Mouse (Mus musculus) right cerebral cortex, postnatal 10 days (tissue): ENCODE data around the gene Cacnb4.

Experiments
- DNase-seq, 2 experiments: peaks; one replicate each; pipeline ENCODE4 v3.0.0; 2021; ENCODE audit warnings: low spot score in 2 of 2

Cacnb4 gene

GRCm38 (mm10) chr2:52518740-52519139 lies 157.9 kb downstream of the Cacnb4 start:
- DNase-seq: no peak

GRCm38 (mm10) chr2:52516534-52516933 lies 160.1 kb downstream of the Cacnb4 start:
- DNase-seq: no peak

GRCm38 (mm10) chr2:52512865-52513388 lies 163.7 kb downstream of the Cacnb4 start:
- DNase-seq: no peak

- DNase-seq: no peak
Observed at GRCm38 (mm10) chr2:52512206-52512605, 164.4 kb downstream of the Cacnb4 start.

- DNase-seq: no peak
Observed at GRCm38 (mm10) chr2:52511799-52512198, 164.8 kb downstream of the Cacnb4 start.

DNA sequence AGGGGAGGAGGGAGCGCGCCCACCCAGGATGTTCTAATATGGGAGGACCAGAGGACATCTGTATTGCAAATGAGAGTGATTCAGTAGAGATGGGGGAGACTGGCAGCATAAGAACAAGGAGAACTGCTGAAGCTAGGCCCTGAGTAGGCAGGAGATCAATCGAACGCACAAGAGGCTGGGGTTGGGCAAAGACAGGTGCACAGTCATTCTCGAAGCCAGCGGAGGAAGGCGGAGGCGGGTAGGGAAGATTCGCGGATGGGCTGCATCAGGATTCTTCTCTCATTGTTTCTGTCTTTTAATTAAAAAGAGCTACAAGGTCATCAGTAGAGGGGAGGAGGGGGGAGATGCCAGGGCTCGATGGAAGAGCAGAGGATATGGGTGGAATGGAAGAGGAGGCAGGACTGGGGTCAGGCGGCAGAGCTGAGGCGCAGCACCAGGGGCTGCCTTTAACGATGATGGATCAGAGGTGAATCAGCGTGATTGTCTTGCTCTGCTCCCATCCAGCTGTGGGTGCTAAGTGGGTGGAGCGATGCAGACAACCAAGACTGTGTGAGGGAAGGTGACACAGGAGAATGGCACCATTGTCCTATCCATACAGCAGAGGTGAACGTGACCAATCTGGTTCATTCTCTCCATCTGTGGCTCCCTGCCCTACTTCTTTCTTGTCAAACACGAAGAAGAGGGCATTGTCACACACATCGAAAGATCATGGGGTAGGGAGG lies 166.7 kb downstream of the Cacnb4 start:
- no peak for DNase-seq

DNA sequence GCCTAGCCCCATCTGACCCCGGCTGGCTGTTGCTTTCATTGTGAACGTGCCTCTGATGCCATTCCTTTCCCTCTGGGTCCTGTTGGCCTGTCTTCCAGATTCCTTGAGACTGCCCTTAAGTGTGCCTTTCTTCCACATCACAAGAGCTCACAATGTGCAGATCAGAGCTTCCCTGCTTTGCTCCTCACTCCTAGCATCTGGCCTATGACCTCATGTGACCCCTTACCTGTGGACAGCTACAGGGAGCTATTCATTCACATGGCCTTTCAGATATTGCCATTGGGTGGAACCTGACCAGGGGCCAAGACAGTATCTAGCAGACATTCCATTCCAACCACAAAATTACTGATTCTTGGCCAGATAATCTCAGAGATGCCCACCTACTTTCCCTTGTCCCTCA lies 171.5 kb downstream of the Cacnb4 start:
- DNase-seq: no peak

DNA sequence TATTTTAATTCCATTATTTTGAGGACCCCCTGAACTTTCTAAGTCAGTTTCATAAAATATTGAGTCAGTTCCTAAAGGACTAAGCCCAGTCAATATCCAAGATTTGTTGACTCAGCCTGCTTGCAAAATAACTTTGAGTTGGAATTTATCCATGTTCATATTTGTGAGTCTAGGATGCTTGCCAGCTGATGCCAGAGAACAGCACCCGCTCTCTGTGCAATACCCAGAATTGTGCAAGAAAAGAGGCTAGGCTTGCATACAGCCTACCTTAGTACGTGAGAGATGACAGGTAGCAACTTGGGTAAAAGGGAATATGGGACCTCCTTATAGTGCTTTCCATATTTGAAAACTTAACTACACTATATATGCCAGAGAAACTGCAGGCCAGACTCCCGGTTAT lies 171.9 kb downstream of the Cacnb4 start:
- no peak for DNase-seq

DNA sequence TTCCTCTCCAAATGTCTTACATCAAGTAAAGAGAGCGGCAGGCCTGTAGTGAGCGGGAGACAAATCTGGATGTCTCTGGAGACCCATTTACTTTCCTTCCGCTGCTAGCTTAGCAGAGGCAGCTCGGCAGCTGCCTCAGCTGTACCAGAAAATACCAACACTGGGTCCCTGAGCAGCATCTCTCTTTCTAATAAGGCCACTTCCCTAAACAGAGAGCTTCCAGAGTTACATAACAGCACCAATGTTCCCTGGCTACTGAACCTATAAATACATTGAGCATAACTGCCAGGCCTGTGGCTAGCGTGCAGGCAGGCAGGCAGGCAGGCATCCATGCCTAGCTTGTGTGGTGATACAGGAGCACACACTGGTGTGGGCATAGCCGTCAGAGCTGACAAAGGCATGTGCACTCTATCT lies 176.8 kb downstream of the Cacnb4 start:
- DNase-seq: no peak

- DNase-seq: no peak
Observed at GRCm38 (mm10) chr2:52499101-52499537, 177.5 kb downstream of the Cacnb4 start.

- peak in 1 of 2 experiments; percentile 70 for DNase-seq
Observed at GRCm38 (mm10) chr2:52495097-52495694, 181.4 kb downstream of the Cacnb4 start.

GRCm38 (mm10) chr2:52494274-52494673 lies 182.4 kb downstream of the Cacnb4 start:
- DNase-seq: no peak

- no peak for DNase-seq
Observed at GRCm38 (mm10) chr2:52492867-52493266, 183.8 kb downstream of the Cacnb4 start.

GRCm38 (mm10) chr2:52489840-52490239 lies 186.8 kb downstream of the Cacnb4 start:
- no peak for DNase-seq

DNA sequence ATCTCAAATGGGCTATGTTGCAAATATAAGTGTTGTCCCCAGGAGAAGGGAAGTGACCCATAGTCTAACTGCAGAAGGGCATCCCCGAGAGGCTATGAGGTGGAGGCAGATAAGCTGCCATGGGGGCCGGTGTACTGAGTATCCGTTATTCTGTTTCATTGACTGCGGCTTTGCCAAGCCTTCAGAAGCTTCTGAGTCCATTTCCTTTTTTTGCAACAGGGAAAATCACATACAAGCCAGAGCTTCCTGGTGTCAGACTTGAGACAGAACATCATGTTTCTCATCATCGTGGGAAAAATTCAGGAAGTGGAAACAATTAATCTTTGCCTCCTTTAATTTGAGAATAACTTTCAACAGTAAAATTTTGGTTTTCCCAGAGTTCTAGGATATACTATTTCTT lies 193.1 kb downstream of the Cacnb4 start:
- DNase-seq: no peak

DNA sequence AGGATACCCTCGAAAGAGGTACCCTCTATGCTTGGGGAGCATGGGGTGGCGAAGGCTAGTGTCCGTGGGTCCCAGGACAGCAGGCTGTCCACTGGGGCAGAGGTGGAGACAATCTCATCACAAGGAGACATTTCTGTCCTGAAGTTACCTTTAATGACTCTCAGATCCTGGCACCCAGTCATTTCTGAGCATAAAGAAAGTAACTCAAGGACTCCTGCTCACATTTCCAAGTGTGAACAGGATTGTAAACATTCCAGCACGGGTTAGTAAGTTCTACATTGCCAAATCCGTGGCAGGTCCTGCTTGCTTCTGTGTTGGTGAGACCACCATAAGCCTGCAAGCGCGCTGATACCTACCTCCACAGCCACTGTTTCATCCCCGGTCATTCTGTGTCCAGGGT lies 196.2 kb downstream of the Cacnb4 start:
- no peak for DNase-seq

DNA sequence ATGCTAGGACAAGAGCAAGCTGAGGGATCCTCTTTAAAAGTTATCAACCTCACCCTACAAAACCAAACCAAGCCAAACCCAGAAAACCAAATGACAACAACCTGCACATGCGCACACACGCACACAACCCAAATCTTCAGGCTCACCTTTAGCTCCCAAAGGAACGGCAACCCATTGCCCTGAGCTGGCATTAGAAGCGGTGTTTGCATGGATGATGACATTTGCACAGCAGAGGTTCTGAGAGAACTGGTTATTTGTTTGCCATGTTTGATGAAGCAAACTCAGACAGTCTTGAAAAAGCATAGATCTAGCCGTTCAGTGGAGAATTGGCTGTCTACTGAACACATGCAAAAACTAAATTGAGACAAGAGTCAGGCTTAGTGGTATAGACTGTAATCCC lies 198.1 kb downstream of the Cacnb4 start:
- no peak for DNase-seq

- no peak for DNase-seq
Observed at GRCm38 (mm10) chr2:52477550-52477907, 199.1 kb downstream of the Cacnb4 start.

DNA sequence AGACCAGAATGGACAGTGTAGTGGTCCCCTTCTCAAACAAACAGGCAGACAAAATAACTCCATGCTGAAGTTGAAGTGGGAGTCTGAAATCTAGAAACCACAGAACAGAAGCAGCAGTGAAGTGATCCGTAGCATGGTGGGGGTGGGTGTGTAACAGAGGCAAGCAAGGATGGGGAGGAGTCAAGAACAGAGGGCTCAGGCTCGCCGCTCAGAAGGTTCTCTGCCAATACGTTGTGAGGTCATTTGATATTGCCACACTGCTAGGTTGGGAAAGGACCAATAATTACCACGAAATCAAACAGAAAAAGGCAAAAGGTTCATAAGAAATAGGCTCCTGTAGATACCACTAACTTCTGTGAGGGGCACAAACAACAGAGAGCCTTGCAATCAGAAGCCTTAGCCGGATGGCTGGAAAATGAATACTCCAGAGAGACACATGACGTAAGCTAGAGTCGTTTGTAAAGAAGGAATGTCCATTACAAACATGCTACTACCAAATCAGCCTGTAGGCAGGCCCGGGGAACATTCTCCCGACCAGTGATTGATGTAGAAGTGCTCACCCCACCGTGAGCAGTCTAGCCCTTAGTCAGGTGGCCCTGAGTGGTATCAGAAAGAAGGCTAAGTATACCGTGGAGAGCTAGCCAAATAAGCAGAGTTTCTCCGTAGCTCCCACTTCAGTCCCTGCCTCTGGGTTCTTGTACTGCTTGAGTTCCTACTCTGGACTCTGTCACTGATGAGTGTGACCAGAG lies 199.7 kb downstream of the Cacnb4 start:
- no peak for DNase-seq

DNA sequence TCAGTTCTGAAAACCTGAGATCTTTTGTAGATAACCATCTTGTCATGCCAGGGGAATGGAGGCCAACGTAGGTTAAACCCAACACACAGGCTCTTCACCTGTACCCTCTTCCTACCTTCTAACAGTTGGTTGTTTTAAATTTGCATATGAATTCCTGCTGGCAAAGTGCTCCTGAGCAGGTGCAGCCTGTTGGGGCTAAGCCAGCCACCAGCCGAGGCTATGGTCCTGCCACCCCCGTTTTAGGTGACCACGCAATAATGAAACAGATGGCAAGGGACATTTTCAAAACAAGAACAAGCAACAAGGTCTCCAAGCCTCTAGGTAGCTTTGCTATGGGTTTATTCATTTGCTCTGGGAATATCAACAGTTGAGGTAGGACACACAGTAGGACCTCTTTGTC lies 200.8 kb downstream of the Cacnb4 start:
- no peak for DNase-seq

- no peak for DNase-seq
Observed at GRCm38 (mm10) chr2:52474570-52474969, 202.1 kb downstream of the Cacnb4 start.

DNA sequence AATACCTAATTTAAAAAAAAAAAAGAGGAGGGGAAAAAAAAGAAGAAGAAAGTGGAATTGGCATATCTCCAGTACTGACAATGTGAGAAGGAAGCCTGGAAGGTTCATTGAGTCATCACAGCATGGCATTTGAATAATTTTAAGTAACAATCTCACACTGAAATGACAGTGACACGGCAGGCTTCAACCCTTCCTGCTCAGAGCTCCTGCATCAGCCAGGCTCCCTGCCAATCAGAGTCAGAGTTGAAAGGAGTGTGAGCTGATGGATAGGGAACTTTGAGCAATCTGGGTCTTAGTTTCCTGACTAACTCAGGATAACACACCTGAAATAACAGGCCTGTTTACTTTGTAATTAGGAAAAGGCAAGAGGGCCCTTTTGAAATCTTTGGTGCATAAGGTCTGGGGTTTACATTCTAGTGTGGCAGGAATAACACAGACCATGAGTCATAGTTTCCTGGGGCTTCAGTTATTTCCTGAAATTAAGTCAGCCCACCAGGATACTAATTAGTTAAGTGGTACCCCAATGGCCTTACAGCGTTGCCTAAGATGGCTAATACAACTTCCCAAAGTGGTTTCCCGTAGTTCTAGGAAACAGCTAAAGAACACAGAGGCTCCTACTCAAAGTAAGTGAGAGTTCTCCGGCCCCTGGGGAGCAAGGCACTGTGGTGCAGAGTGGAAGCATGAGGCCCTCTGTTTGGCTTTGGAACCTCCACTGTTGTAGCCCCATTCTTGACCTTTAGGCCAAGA lies 204.9 kb downstream of the Cacnb4 start:
- DNase-seq: peak in 1 of 2 experiments; percentile 44
